In the genomic region with DNA sequence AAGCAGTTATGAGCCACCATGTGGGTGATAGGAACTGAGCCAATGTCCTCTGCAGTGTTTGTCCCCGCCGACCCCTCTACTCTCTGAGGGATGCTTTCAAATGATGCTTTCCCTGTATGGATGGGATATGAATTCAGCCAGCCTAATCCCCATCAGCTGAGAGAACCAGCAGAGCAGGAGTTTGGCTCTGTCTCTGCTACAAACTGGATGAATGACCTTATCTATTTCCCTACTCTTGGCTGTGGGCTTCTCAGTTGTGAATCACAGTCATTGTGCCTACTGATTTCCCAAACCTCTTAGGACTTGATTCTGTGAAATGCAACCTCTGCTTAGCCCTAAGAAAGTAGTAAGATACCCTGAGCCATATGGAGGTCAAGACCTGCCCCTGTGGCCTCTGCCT, we compare ENCODE assay signal across 24 mouse cellular contexts.
DNase-seq lines count a peak whose midpoint lies in the region; ATAC-seq and TF ChIP-seq lines count a peak whose summit lies in the region.
"Had no signal": no experiment of that assay in that cellular context is flagged by ENCODE, and none has a peak within 500 bp of the region (broad histone marks: within the 10 kb centered on the region; RNA-seq: fewer than 3 reads in every experiment).

No protein-coding gene starts in this region.

- H3K27me3 ChIP-seq in heart, embryonic 14.5 days (ENCODE audit: control insufficient read depth, insufficient read depth, low read length) = no peaks in the 10 kb centered on the region
- H3K27me3 ChIP-seq in embryonic facial prominence, embryonic 10.5 days (replicated peaks; ENCODE audit: low read depth, poor library complexity, severe bottlenecking) = no peaks in the 10 kb centered on the region
- H3K27me3 ChIP-seq: embryonic facial prominence, embryonic 12.5 days; hindbrain, embryonic 12.5 days; limb, embryonic 13.5 days; liver, embryonic 12.5 days; neural tube, embryonic 13.5 days had no signal

- H3K4me3 ChIP-seq in heart, embryonic 14.5 days (ENCODE audit: control insufficient read depth in 1 of 2, insufficient read depth in 1 of 2, low read depth in 1 of 2, low read length in 2 of 2) = no peak overlapping the region
- no peak overlapping the region for H3K4me3 ChIP-seq in layer of hippocampus, adult 2 months
- no peak overlapping the region for H3K4me3 ChIP-seq in embryonic facial prominence, embryonic 10.5 days
- H3K4me3 ChIP-seq: embryonic facial prominence, embryonic 12.5 days; hindbrain, embryonic 12.5 days; limb, embryonic 13.5 days; liver, embryonic 12.5 days; neural tube, embryonic 13.5 days had no signal

- H3K9ac ChIP-seq in heart, embryonic 14.5 days (ENCODE audit: low read length) = no peak overlapping the region
- H3K9ac ChIP-seq: embryonic facial prominence, embryonic 12.5 days; forebrain, postnatal 0 days; hindbrain, embryonic 12.5 days; limb, embryonic 13.5 days; liver, embryonic 12.5 days; neural tube, embryonic 13.5 days had no signal

- no peaks in the 10 kb centered on the region for H3K9me3 ChIP-seq in heart, embryonic 14.5 days (ENCODE audit: control insufficient read depth, low read length)
- H3K9me3 ChIP-seq in embryonic facial prominence, embryonic 10.5 days = no peaks in the 10 kb centered on the region
- H3K9me3 ChIP-seq: embryonic facial prominence, embryonic 12.5 days; hindbrain, embryonic 12.5 days; limb, embryonic 13.5 days; liver, embryonic 12.5 days; neural tube, embryonic 13.5 days had no signal

- H3K4me2 ChIP-seq in heart, embryonic 14.5 days (ENCODE audit: low read length) = no peak overlapping the region
- H3K4me2 ChIP-seq: embryonic facial prominence, embryonic 12.5 days; hindbrain, embryonic 12.5 days; limb, embryonic 13.5 days; liver, embryonic 12.5 days; neural tube, embryonic 13.5 days had no signal

- H3K27ac ChIP-seq in heart, embryonic 14.5 days (replicated peaks in 1 of 2; ENCODE audit: control insufficient read depth in 1 of 2, insufficient read depth in 1 of 2, low read depth in 2 of 2, low read length in 2 of 2) = peak overlapping the region; percentile 30 to 58; a peak in 3 of 4 replicates
- H3K27ac ChIP-seq in layer of hippocampus, adult 2 months = peak overlapping the region; percentile 32; the same call in 1 of the 2 replicates
- peak overlapping the region; percentile 48; the same call in 1 of the 2 replicates for H3K27ac ChIP-seq in embryonic facial prominence, embryonic 10.5 days (replicated peaks)
- H3K27ac ChIP-seq: embryonic facial prominence, embryonic 12.5 days; hindbrain, embryonic 12.5 days; limb, embryonic 13.5 days; liver, embryonic 12.5 days; neural tube, embryonic 13.5 days had no signal

- 79% methylated on average over 2 of the region's 2 CpGs for WGBS in heart, embryonic 14.5 days
- 87% methylated on average over 2 of the region's 2 CpGs for WGBS in embryonic facial prominence, embryonic 10.5 days

- H3K36me3 ChIP-seq in heart, embryonic 14.5 days (ENCODE audit: control insufficient read depth, insufficient read depth, low read length) = no peaks in the 10 kb centered on the region
- no peaks in the 10 kb centered on the region for H3K36me3 ChIP-seq in embryonic facial prominence, embryonic 10.5 days (replicated peaks)
- H3K36me3 ChIP-seq: embryonic facial prominence, embryonic 12.5 days; hindbrain, embryonic 12.5 days; limb, embryonic 13.5 days; liver, embryonic 12.5 days; neural tube, embryonic 13.5 days had no signal

- ATAC-seq in frontal cortex, adult (ENCODE audit: low TSS enrichment) = 0 out of 2 replicates have a peak, but pooled peaks have one; percentile 34
- no peak for ATAC-seq in heart, embryonic 14.5 days (ENCODE audit: insufficient number of reproducible peaks, insufficient read depth, low FRiP score, low read depth)
- no peak for ATAC-seq in megakaryocyte progenitor cell, adult 5-6 weeks (replicated peaks; ENCODE audit: poor library complexity)
- ATAC-seq: forebrain, postnatal 0 days; liver, embryonic 12.5 days had no signal

- no peak for TF ChIP-seq CTCF in layer of hippocampus, adult 2 months (conservative IDR thresholded peaks at IDR 0.05)

- DNase-seq in frontal cortex, postnatal 36 days (ENCODE audit: low spot score in 2 of 2) = no peak
- DNase-seq in heart, adult 9 months (ENCODE audit: low spot score in 2 of 2) = no peak
- no peak for DNase-seq in layer of hippocampus, adult 2 months (ENCODE audit: low spot score in 2 of 2)
- DNase-seq in layer of hippocampus, adult 8-10 months (ENCODE audit: low spot score in 2 of 2) = no peak
- DNase-seq in embryonic facial prominence, embryonic 10.5 days (ENCODE audit: low spot score) = no peak
- DNase-seq: adrenal gland, postnatal 25 days; cerebellum, postnatal 10 days; forebrain, postnatal 0 days; gastrocnemius, postnatal 36 days; kidney, adult 18-20 months; lung, adult 18-20 months; lung, postnatal 10 days; midbrain, embryonic 14.5 days; retina, postnatal 1 day; right cerebral cortex, postnatal 25 days; spleen, adult 18-20 months had no signal

- peaks cover 16 to 48% of the 10 kb centered on the region in 2 experiments for H3K4me1 ChIP-seq in heart, embryonic 14.5 days (ENCODE audit: control insufficient read depth in 2 of 2, insufficient read depth in 2 of 2, low read length in 2 of 2)
- H3K4me1 ChIP-seq in embryonic facial prominence, embryonic 10.5 days = peaks cover 17% of the 10 kb centered on the region
- H3K4me1 ChIP-seq: embryonic facial prominence, embryonic 12.5 days; hindbrain, embryonic 12.5 days; limb, embryonic 13.5 days; liver, embryonic 12.5 days; neural tube, embryonic 13.5 days had no signal
